Mouse (Mus musculus): ENCODE measurements around the gene Ovol2.

- TF ChIP-seq EP300 (IDR thresholded peaks at IDR 0.05; ENCODE audit: insufficient read depth, low read depth, low read length), result no peak
- TF ChIP-seq CTCF (IDR thresholded peaks at IDR 0.05; ENCODE audit: low read depth, low read length), result no peak
Observed at GRCm38 (mm10) chr2:144280568-144280967, 51.4 kb downstream of the Ovol2 start.

Measured in ES-Bruce4 (cell line).